Mouse (Mus musculus): ENCODE measurements around the gene Zdhhc5.

DNA sequence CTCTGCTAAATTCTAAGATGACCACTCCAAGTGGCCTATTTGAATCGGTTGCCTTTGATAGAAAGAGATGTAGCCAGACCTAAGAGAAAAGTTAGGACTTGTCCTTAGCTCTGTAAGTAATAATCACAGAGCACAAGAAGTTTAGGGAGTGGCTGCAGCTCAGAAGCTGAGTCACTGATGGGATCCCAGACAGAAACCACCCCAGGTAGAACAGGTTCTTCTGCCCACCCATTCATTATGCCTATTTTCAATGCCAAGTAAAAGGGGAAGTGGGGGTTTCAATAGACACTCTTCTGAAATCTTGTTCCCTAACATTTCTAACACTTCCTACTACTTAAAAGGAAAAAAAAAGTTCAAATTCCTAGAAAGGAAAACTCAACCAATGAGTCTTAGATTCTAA lies 9.7 kb downstream of the Zdhhc5 start:
- TF ChIP-seq POLR2A (IDR thresholded peaks at IDR 0.05; ENCODE audit: insufficient read depth, low read depth, low read length) (no peak), CTCF (IDR thresholded peaks at IDR 0.05; ENCODE audit: insufficient read depth, low read depth, low read length) (no peak)
